Mouse (Mus musculus) cerebellum, adult 2 months (tissue): ENCODE results near the gene Abat.
"Not testable (repeated sequence)": the region's sequence is repeated elsewhere in the genome, so short reads cannot be mapped to it uniquely, and the experiment has no call there.

Source experiments
- CTCF ChIP-seq: fragments of 200-500 bp; IDR thresholded peaks from 2 replicates; pipeline ENCODE4 v1.5.1; 2011; ENCODE audit warnings: low read depth, mild to moderate bottlenecking, control low read depth, low read length, moderate library complexity, borderline replicate concordance; ENCODE audit not compliant: insufficient read depth
- POLR2A ChIP-seq: fragments of 200-500 bp; IDR thresholded peaks from 2 replicates; pipeline ENCODE4 v1.6.1; 2011; ENCODE audit warnings: low read length, control low read depth, borderline replicate concordance; ENCODE audit not compliant: insufficient read depth

DNA sequence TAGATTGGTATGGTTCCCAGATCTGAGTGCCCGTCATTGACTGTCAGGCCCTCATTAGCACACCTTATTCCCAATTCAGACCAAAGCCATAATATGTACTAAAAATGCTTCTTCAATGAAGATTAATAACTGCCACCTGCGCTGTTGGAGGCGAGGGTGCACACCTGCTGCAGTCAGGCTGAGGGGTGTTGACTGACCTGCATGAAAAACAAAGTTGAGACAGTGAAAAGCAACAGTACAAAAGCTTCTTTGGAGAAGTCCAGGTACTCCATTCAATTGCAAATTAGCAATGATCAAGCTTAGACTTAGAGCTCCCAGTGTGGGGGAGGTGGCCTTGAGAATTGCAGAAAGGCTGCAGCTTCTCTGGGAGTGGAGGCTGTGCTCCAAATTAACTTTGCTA is 42.1 kb downstream of the Abat start:
- TF ChIP-seq CTCF, POLR2A: not testable (repeated sequence)
